Mouse (Mus musculus): ENCODE results near the gene Plcd1.

DNA sequence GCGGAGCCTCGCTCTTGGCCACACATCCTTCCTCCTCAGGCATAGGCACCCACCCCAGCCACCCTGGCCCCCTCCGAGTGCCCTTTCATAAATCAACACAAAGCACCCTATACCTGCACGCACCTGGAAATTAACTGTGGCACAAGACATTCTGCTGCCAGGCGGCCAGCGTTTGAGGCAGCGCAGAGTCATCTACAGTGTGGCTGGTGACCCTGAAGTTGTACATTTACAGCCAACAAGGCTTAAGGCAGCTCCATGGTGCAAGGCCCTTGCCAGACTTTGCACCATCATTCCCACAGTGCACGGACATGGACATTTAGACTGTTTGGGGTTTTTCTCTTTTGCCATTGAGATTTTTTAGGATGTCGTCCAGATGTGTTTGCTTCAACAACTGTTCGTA is 32.6 kb downstream of the Plcd1 start:
- TF ChIP-seq EP300 (IDR thresholded peaks at IDR 0.05; ENCODE audit: low read depth) (no peak), CTCF (IDR thresholded peaks at IDR 0.05; ENCODE audit: low read depth) (no peak)

Data from heart, postnatal 0 days (tissue).